8 mouse cellular contexts compared by ENCODE assay signal in the genomic region with DNA sequence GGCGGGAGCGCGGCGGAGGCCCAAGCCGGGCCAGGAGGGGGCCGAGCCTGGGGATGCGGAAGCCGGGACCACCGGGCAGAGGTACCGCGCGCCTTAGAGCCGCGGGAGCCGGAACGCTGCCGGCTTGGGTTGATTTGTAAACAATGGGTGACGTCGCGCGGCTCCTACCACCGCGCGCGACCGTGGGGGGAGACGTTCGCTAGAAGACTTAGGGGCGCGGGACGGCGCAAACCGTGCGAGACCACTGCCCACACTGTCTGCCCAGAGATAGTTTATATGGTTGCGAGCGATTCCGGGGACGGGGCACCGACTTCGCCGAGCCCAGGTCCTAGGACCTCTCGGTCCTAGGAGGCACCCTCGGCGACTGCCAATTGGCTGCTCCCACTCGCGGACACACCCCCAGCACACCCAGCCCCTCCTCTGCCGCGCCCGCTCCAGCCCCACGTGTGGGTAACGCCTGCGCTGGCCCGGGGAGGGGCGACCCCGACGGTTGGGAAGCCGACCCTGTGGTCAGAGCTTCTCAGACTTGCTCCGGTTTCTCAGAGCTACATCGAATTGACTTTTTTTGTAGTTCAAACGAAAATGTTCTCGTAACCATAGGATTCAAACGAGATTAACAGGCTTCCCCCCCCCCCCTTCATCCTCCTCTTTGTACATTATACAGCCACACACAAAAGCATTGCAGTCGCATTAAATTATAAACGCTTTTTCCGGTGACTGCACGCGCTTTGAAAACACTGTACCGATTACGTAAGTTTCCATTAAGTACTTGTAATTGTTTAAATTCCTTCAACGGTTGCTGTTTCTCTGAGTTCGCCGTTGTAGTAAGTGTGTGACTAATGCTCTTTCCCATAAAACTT. TPM values are rescaled to one million over a fixed set of nuclear protein-coding genes. Genes with fewer than 3 reads are reported as not detected.
DNase-seq lines count a peak whose midpoint lies in the region; ATAC-seq and TF ChIP-seq lines count a peak whose summit lies in the region.

A gene (minus strand): TSS at position 141 of the 860 bp plus-strand sequence.

- H3K27ac ChIP-seq in forebrain, postnatal 0 days (ENCODE audit: low read depth, low read length) = peak within 1 kb of the TSS; percentile 95
- peak within 1 kb of the TSS; percentile 91 for H3K27ac ChIP-seq in lung, embryonic 16.5 days (ENCODE audit: low read length)

- H3K4me1 ChIP-seq in G1E (ENCODE audit: insufficient read depth, low read depth, low read length) = peaks cover 56% of the 10 kb centered on the region
- 0 out of 2 replicates have a peak, but pooled peaks cover 6% of the 10 kb centered on the region for H3K4me1 ChIP-seq in forebrain, postnatal 0 days (ENCODE audit: insufficient read depth)
- H3K4me1 ChIP-seq in lung, embryonic 16.5 days (replicated peaks; ENCODE audit: control insufficient read depth, insufficient read depth, low read length) = peaks cover 15% of the 10 kb centered on the region

- peak within 1 kb of the TSS; percentile 91 for H3K4me2 ChIP-seq in forebrain, postnatal 0 days (ENCODE audit: low read depth)
- peak within 1 kb of the TSS; percentile 93 for H3K4me2 ChIP-seq in lung, embryonic 16.5 days (ENCODE audit: low read depth, low read length)

- H3K4me3 ChIP-seq in G1E (ENCODE audit: low read depth, low read length) = peak within 1 kb of the TSS; percentile 94
- H3K4me3 ChIP-seq in forebrain, postnatal 0 days (ENCODE audit: low read depth, low read length) = peak within 1 kb of the TSS; percentile 77
- H3K4me3 ChIP-seq in lung, embryonic 16.5 days (ENCODE audit: low read length) = peak within 1 kb of the TSS; percentile 80

- TF ChIP-seq CTCF in G1E (IDR thresholded peaks at IDR 0.05; ENCODE audit: low read depth, low read length) = no peak
- no peak for TF ChIP-seq CTCF in forebrain, postnatal 0 days (IDR thresholded peaks at IDR 0.05; ENCODE audit: low read depth)

- under 1% methylated on average over 72 of the region's 72 CpGs for WGBS in forebrain, postnatal 0 days
- under 1% methylated on average over 71 of the region's 72 CpGs for WGBS in lung, embryonic 16.5 days

- ATAC-seq in G1E (ENCODE audit: extremely low read depth, insufficient number of reproducible peaks, low FRiP score, poor library complexity, severe bottlenecking) = peak; percentile 87
- ATAC-seq in forebrain, postnatal 0 days = peak; percentile 95
- ATAC-seq in hematopoietic stem cell, adult 5-6 weeks (replicated peaks in 1 of 2; ENCODE audit: insufficient read depth in 1 of 2, low FRiP score in 2 of 2, low TSS enrichment in 1 of 2, low read depth in 1 of 2, poor library complexity in 2 of 2, severe bottlenecking in 2 of 2) = peak; percentile 93 to 94
- ATAC-seq in lung, embryonic 16.5 days (ENCODE audit: low read depth) = peak; percentile 97

- H3K36me3 ChIP-seq in G1E (replicated peaks) = peaks cover 28% of the 10 kb centered on the region
- no peaks in the 10 kb centered on the region for H3K36me3 ChIP-seq in forebrain, postnatal 0 days (ENCODE audit: insufficient read depth)
- no peaks in the 10 kb centered on the region for H3K36me3 ChIP-seq in lung, embryonic 16.5 days (ENCODE audit: control insufficient read depth, insufficient read depth, low read length)

- peak; percentile 93 for DNase-seq in G1E (ENCODE audit: low spot score)
- peak; percentile 89 to 90 for DNase-seq in cerebellum, adult 18-20 months
- peak; percentile 96 for DNase-seq in forebrain, postnatal 0 days
- DNase-seq in layer of hippocampus, adult 9-10 months (ENCODE audit: low spot score) = peak; percentile 68
- DNase-seq in ovary, postnatal 10 days (ENCODE audit: low spot score) = peak; percentile 77
- peak; percentile 85 to 86 for DNase-seq in thymus, postnatal 10 days (ENCODE audit: low spot score in 2 of 2)

- peaks cover 5% of the 10 kb centered on the region for H3K9me3 ChIP-seq in G1E (replicated peaks)
- H3K9me3 ChIP-seq in forebrain, postnatal 0 days (ENCODE audit: low read length) = no peaks in the 10 kb centered on the region
- peaks cover 2% of the 10 kb centered on the region; the same call in 1 of the 2 replicates for H3K9me3 ChIP-seq in lung, embryonic 16.5 days (ENCODE audit: control insufficient read depth, low read length)

- peak within 1 kb of the TSS; percentile 77 for H3K9ac ChIP-seq in forebrain, postnatal 0 days
- peak within 1 kb of the TSS; percentile 76 for H3K9ac ChIP-seq in lung, embryonic 16.5 days (ENCODE audit: low read length)

- H3K27me3 ChIP-seq in G1E (ENCODE audit: insufficient read depth, low read length) = no peaks in the 10 kb centered on the region
- no peaks in the 10 kb centered on the region for H3K27me3 ChIP-seq in forebrain, postnatal 0 days (ENCODE audit: insufficient read depth, low read length)
- H3K27me3 ChIP-seq in lung, embryonic 16.5 days (ENCODE audit: control insufficient read depth, insufficient read depth, low read depth, low read length) = no peaks in the 10 kb centered on the region; the same call in 1 of the 2 replicates

RNA-seq across cellular contexts. Expression of the gene that starts here (rescaled TPM):
- total RNA-seq in G1E (2014; fragmentation: Nextera tagmentation) (15.3 and 17.8 TPM in 2 replicates), G1E (2017) (23.4 and 30.4 TPM in 2 replicates)
- 42.6 and 60.2 TPM in 2 replicates for polyA plus RNA-seq in G1E (2012)
- total RNA-seq in forebrain, postnatal 0 days (2014; rRNA removed) = 14.4 and 22.4 TPM in 2 replicates
- 14.8 and 15.5 TPM in 2 replicates for polyA plus RNA-seq in forebrain, postnatal 0 days (2015; fragmentation: Nextera tagmentation; extraction: Ambion mirVana)
- total RNA-seq in hematopoietic stem cell, adult 5-6 weeks (2017) = 28.0 and 33.7 TPM in 2 replicates
- 2.8 and 3.3 TPM in 2 replicates for polyA plus RNA-seq in lung, embryonic 16.5 days (2015; fragmentation: Nextera tagmentation; extraction: Ambion mirVana)

Comparison
In these comparisons a context has a peak if more than half of its experiments do, and no peak if none do; other contexts are left out.
1. Peak in every context shown above with its lines: DNase-seq, ATAC-seq, H3K4me3 ChIP-seq and H3K27ac ChIP-seq.